Mouse (Mus musculus) myocyte (in vitro differentiated cells): ENCODE measurements at regions not wholly inside any gene's neighbourhood (a gene's known extent, or its start where the extent isn't known, plus 50 kb on each side); places are given as distances from the start of the nearest gene placed in this dataset.

Experiments
- CEBPB ChIP-seq: IDR thresholded peaks from 2 replicates; pipeline ENCODE4 v1.6.1; 2011; ENCODE audit warnings: mild to moderate bottlenecking, moderate library complexity; ENCODE audit not compliant: poor library complexity, insufficient read depth, severe bottlenecking
- E2F4 ChIP-seq: IDR thresholded peaks from one replicate; pipeline ENCODE4 v1.6.1; 2011; ENCODE audit warnings: mild to moderate bottlenecking, control low read depth, moderate library complexity; ENCODE audit not compliant: insufficient read depth
- MAX ChIP-seq: IDR thresholded peaks from one replicate; pipeline ENCODE4 v1.6.1; 2011; ENCODE audit warnings: low read depth, mild to moderate bottlenecking, control low read depth
- MYOD1 ChIP-seq, 3 experiments: IDR thresholded peaks; one replicate each; pipeline ENCODE4 v1.6.1; 2011; ENCODE audit warnings: control low read depth in 2 of 3, low read depth in 2 of 3, mild to moderate bottlenecking in 2 of 3, moderate library complexity in 1 of 3; ENCODE audit not compliant: insufficient read length in 2 of 3, control insufficient read depth in 1 of 3
- MYOG ChIP-seq, 3 experiments: IDR thresholded peaks; one replicate each; pipeline ENCODE4 v1.6.1; 2011; ENCODE audit warnings: control low read depth in 2 of 3, low read depth in 2 of 3, mild to moderate bottlenecking in 2 of 3; ENCODE audit not compliant: insufficient read length in 2 of 3, control insufficient read depth in 1 of 3, insufficient read depth in 1 of 3
- POLR2A ChIP-seq: IDR thresholded peaks from one replicate; pipeline ENCODE4 v1.6.1; 2011; ENCODE audit warnings: low read depth, mild to moderate bottlenecking, control low read depth, moderate library complexity; ENCODE audit not compliant: insufficient read length
- POLR2AphosphoS2 ChIP-seq: IDR thresholded peaks from one replicate; pipeline ENCODE4 v1.6.1; 2011; ENCODE audit warnings: low read depth, control low read depth; ENCODE audit not compliant: insufficient read length
- REST ChIP-seq: IDR thresholded peaks from one replicate; pipeline ENCODE4 v1.6.1; 2011; ENCODE audit warnings: mild to moderate bottlenecking, control low read depth, moderate library complexity; ENCODE audit not compliant: insufficient read depth, insufficient read length
- SRF ChIP-seq: IDR thresholded peaks from one replicate; pipeline ENCODE4 v1.6.1; 2011; ENCODE audit warnings: low read depth; ENCODE audit not compliant: control insufficient read depth, insufficient read length
- TCF12 ChIP-seq: IDR thresholded peaks from one replicate; pipeline ENCODE4 v1.6.1; 2011; ENCODE audit warnings: mild to moderate bottlenecking, control low read depth; ENCODE audit not compliant: poor library complexity, insufficient read depth, severe bottlenecking
- TCF3 ChIP-seq: IDR thresholded peaks from one replicate; pipeline ENCODE4 v1.6.1; 2011; ENCODE audit warnings: low read depth, control low read depth; ENCODE audit not compliant: insufficient read length
- USF1 ChIP-seq: IDR thresholded peaks from one replicate; pipeline ENCODE4 v1.6.1; 2011; ENCODE audit warnings: low read depth, mild to moderate bottlenecking, control low read depth, moderate library complexity

DNA sequence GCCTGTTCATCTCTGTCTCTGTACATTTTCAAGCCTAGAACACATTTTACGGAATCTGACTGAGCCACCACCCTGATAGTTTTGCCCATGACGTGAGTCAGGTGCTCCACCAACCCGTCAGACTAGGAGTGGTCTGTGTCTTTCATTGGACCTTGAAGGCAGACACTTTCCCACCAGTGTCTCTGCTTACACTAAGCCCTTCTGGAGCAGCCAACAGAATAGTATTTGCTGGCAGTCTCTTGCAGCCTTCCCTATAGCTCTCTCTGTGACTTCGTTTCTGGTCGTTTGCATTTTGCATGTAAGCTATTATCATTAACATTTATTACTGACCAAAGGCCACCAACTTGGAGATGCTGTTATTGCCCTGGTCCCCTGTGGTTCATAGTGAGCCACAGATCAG, 196.3 kb downstream of the Cd47 start:
- TF ChIP-seq POLR2A (no peak), MAX (no peak), MYOG (IDR thresholded peaks at IDR 0.05; ENCODE audit: control insufficient read depth in 1 of 3, insufficient read depth in 1 of 3, insufficient read length in 2 of 3, low read depth in 2 of 3) (no peak), USF1 (no peak), POLR2AphosphoS2 (no peak), REST (no peak), SRF (no peak), TCF12 (no peak), CEBPB (no peak), E2F4 (no peak), MYOD1 (IDR thresholded peaks at IDR 0.05; ENCODE audit: control insufficient read depth in 1 of 3, insufficient read length in 2 of 3, low read depth in 2 of 3) (no peak), TCF3 (no peak)
